In the genomic region with DNA sequence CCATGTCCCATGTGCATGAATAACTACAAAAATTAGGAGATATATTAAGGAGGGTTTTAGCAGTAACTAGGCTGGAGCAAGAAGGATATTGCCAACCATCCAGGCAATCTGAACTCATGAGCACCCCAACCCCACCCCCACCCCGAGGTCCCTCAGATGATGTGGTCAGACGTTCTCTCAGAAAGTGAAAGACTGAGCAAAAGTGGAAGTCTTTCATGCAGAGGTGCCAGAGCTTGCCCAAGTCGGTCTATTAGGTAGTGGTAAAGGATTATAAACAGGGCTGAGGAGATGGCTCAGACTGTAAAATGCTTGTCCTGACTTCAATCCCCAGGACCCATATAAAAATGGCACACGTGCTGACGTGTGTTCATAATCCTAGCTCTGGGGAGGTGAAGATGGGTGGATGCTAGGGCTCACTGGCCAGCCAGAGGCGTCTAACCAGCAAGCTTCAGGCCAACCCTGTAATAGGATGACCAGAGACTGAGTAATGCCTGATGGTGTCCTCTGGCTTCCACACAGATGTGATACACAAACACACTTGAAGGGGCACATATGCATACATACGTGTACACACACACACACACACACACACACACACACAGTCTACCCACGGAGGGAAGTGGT, we compare ENCODE assay signal across 30 mouse cellular contexts. TPM values are rescaled to one million over a fixed set of nuclear protein-coding genes. Genes with fewer than 3 reads are reported as not detected.
DNase-seq lines count a peak whose midpoint lies in the region; ATAC-seq lines count a peak whose summit lies in the region.
"Had no signal": no experiment of that assay in that cellular context is flagged by ENCODE, and none has a peak within 500 bp of the region (broad histone marks: within the 10 kb centered on the region; RNA-seq: fewer than 3 reads in every experiment).

No protein-coding gene starts in this region.

- H3K27ac ChIP-seq in liver, embryonic 11.5 days (ENCODE audit: low read depth, low read length), result 0 out of 2 replicates have a peak overlapping the region, but pooled peaks have one; percentile 60
- peak overlapping the region; percentile 68; the same call in 1 of the 2 replicates for H3K27ac ChIP-seq in liver, embryonic 12.5 days
- H3K27ac ChIP-seq: hindbrain, embryonic 14.5 days; kidney, embryonic 15.5 days; limb, embryonic 10.5 days; limb, embryonic 15.5 days; macrophage; midbrain, embryonic 10.5 days; neural tube, embryonic 13.5 days; stomach, embryonic 15.5 days had no signal

- no peaks in the 10 kb centered on the region for H3K9me3 ChIP-seq in liver, embryonic 11.5 days (ENCODE audit: control insufficient read depth, low read length)
- no peaks in the 10 kb centered on the region for H3K9me3 ChIP-seq in liver, embryonic 12.5 days (replicated peaks)
- H3K9me3 ChIP-seq: kidney, embryonic 15.5 days; limb, embryonic 10.5 days; limb, embryonic 15.5 days; midbrain, embryonic 10.5 days; neural tube, embryonic 13.5 days; stomach, embryonic 15.5 days had no signal

- peaks cover 17% of the 10 kb centered on the region for H3K4me1 ChIP-seq in liver, embryonic 11.5 days (replicated peaks; ENCODE audit: control insufficient read depth, insufficient read depth, low read length)
- H3K4me1 ChIP-seq in liver, embryonic 12.5 days, result peaks cover 36% of the 10 kb centered on the region

- no peak for DNase-seq in liver, embryonic 11.5 days (ENCODE audit: low spot score)
- DNase-seq in liver, result no peak
- DNase-seq in layer of hippocampus, adult 11-12 months (ENCODE audit: low spot score), result no peak
- DNase-seq in thymus, postnatal 36 days, result no peak
- DNase-seq in kidney, postnatal 25 days, result no peak
- DNase-seq: adrenal gland, adult 2 months; cerebellum, adult 8-10 months; cerebellum, postnatal 25 days; gastrocnemius, postnatal 14 days; heart, adult 18-20 months; heart, postnatal 36 days; kidney, postnatal 36 days; layer of hippocampus, postnatal 36 days; lung, adult 18-20 months; thymus, postnatal 25 days had no signal

- H3K36me3 ChIP-seq in liver, embryonic 11.5 days (ENCODE audit: control insufficient read depth, insufficient read depth, low read length), result no peaks in the 10 kb centered on the region
- H3K36me3 ChIP-seq in liver, embryonic 12.5 days, result no peaks in the 10 kb centered on the region
- H3K36me3 ChIP-seq: limb, embryonic 10.5 days; limb, embryonic 15.5 days; stomach, embryonic 15.5 days had no signal

- no peaks in the 10 kb centered on the region for H3K27me3 ChIP-seq in liver, embryonic 11.5 days (replicated peaks; ENCODE audit: control insufficient read depth, insufficient read depth, low read length)
- no peaks in the 10 kb centered on the region for H3K27me3 ChIP-seq in liver, embryonic 12.5 days (replicated peaks)
- H3K27me3 ChIP-seq: kidney, embryonic 15.5 days; limb, embryonic 15.5 days; neural tube, embryonic 13.5 days; stomach, embryonic 15.5 days had no signal

- no peak for ATAC-seq in liver, embryonic 11.5 days (replicated peaks; ENCODE audit: low FRiP score)
- ATAC-seq in activated CD4-positive, CD25-positive, alpha-beta regulatory T cell, adult 4 months, result peak; percentile 32
- ATAC-seq in liver, embryonic 12.5 days, result peak; percentile 2; the same call in 1 of the 2 replicates
- ATAC-seq in monocyte, adult 5-6 weeks (replicated peaks; ENCODE audit: insufficient number of reproducible peaks, low FRiP score, low TSS enrichment, poor library complexity, severe bottlenecking), result peak; percentile 68
- ATAC-seq: forebrain, embryonic 14.5 days; intestine, postnatal 0 days; lung, postnatal 0 days had no signal

- H3K4me2 ChIP-seq in liver, embryonic 11.5 days, result no peak overlapping the region
- H3K4me2 ChIP-seq in liver, embryonic 12.5 days, result peak overlapping the region; percentile 32; the same call in 1 of the 2 replicates
- H3K4me2 ChIP-seq: heart, embryonic 11.5 days; hindbrain, embryonic 14.5 days; kidney, embryonic 15.5 days; limb, embryonic 15.5 days; neural tube, embryonic 13.5 days; stomach, embryonic 15.5 days had no signal

- H3K9ac ChIP-seq in liver, embryonic 11.5 days (ENCODE audit: low read depth, low read length), result peak overlapping the region; percentile 3; the same call in 1 of the 2 replicates
- H3K9ac ChIP-seq in liver, embryonic 12.5 days, result no peak overlapping the region
- H3K9ac ChIP-seq: hindbrain, embryonic 14.5 days; kidney, embryonic 15.5 days; limb, embryonic 15.5 days; neural tube, embryonic 13.5 days; stomach, embryonic 15.5 days had no signal

- no peak overlapping the region for H3K4me3 ChIP-seq in liver, embryonic 11.5 days (ENCODE audit: low read depth, low read length)
- H3K4me3 ChIP-seq in liver, embryonic 12.5 days, result no peak overlapping the region
- H3K4me3 ChIP-seq: kidney, embryonic 15.5 days; limb, embryonic 10.5 days; limb, embryonic 15.5 days; midbrain, embryonic 10.5 days; neural tube, embryonic 13.5 days; stomach, embryonic 15.5 days had no signal

- WGBS in liver, embryonic 11.5 days, result 78% methylated on average over 8 of the region's 8 CpGs
- 63% methylated on average over 8 of the region's 8 CpGs for WGBS in liver, embryonic 12.5 days (ENCODE audit: insufficient replicate concordance)

RNA-seq across cellular contexts. Expression of a gene that starts 18.8 kb away (rescaled TPM):
- polyA plus RNA-seq in liver, embryonic 11.5 days (2014; fragmentation: Nextera tagmentation; extraction: Ambion mirVana), result 7.9 and 8.0 TPM in 2 replicates
- polyA plus RNA-seq in activated CD4-positive, CD25-positive, alpha-beta regulatory T cell, adult 4 months (2017; shearing (Covaris generic)), result 10 to 100 TPM; 24.1 to 24.4 TPM
- polyA plus RNA-seq in liver, embryonic 12.5 days (2016; fragmentation: Nextera tagmentation; extraction: Ambion mirVana), result 6.5 and 7.8 TPM in 2 replicates
- 31.4 to 43.1 TPM (median 34.7 TPM) in 3 replicates for total RNA-seq in monocyte, adult 5-6 weeks (2017)
